Mouse (Mus musculus): ENCODE data around the gene Stk35. TPM values are rescaled to one million over a fixed set of nuclear protein-coding genes. Genes with fewer than 3 reads are reported as not detected.

Stk35 gene
- polyA plus RNA-seq, 1 experiment = 20.1 TPM

GRCm38 (mm10) chr2:129810563-129810962, 10.2 kb downstream of the Stk35 start:
- no peak overlapping the region for H3K4me3 ChIP-seq (replicated peaks; ENCODE audit: extremely low read depth, low read depth, low read length)
- no peak for DNase-seq
- WGBS = 92% methylated on average over 7 of the region's 7 CpGs
- TF ChIP-seq CTCF (IDR thresholded peaks at IDR 0.05; ENCODE audit: insufficient read depth, low read length) = no peak
- TF ChIP-seq POLR2A (IDR thresholded peaks at IDR 0.05; ENCODE audit: borderline replicate concordance, extremely low read depth, low read depth, low read length) = no peak
- H3K4me1 ChIP-seq (ENCODE audit: control insufficient read depth, insufficient read depth, low read length) = peaks cover 8% of the 10 kb centered on the region

- TF ChIP-seq POLR2A (IDR thresholded peaks at IDR 0.05; ENCODE audit: borderline replicate concordance, extremely low read depth, low read depth, low read length) = no peak
- no peak for TF ChIP-seq CTCF (IDR thresholded peaks at IDR 0.05; ENCODE audit: insufficient read depth, low read length)
- WGBS = 88% methylated on average over 3 of the region's 3 CpGs
- DNase-seq = no peak
- Histone ChIP-seq H3K4me3 (replicated peaks; ENCODE audit: extremely low read depth, low read depth, low read length) (no peak overlapping the region), H3K4me1 (ENCODE audit: control insufficient read depth, insufficient read depth, low read length) (peaks cover 5% of the 10 kb centered on the region; the same call in 1 of the 2 replicates)
Observed at GRCm38 (mm10) chr2:129814033-129814432, 13.7 kb downstream of the Stk35 start.

GRCm38 (mm10) chr2:129815076-129815475, 14.8 kb downstream of the Stk35 start:
- WGBS = 47% methylated on average over 2 of the region's 2 CpGs
- Histone ChIP-seq H3K4me3 (replicated peaks; ENCODE audit: extremely low read depth, low read depth, low read length) (no peak overlapping the region), H3K4me1 (ENCODE audit: control insufficient read depth, insufficient read depth, low read length) (peaks cover 7% of the 10 kb centered on the region; the same call in 1 of the 2 replicates)
- TF ChIP-seq POLR2A (IDR thresholded peaks at IDR 0.05; ENCODE audit: borderline replicate concordance, extremely low read depth, low read depth, low read length) (no peak), CTCF (IDR thresholded peaks at IDR 0.05; ENCODE audit: insufficient read depth, low read length) (no peak)
- DNase-seq = no peak

GRCm38 (mm10) chr2:129817603-129818257, 17.4 kb downstream of the Stk35 start:
- TF ChIP-seq CTCF (IDR thresholded peaks at IDR 0.05; ENCODE audit: insufficient read depth, low read length) (no peak), POLR2A (IDR thresholded peaks at IDR 0.05; ENCODE audit: borderline replicate concordance, extremely low read depth, low read depth, low read length) (no peak)
- WGBS = 44% methylated on average over 5 of the region's 5 CpGs
- Histone ChIP-seq H3K4me1 (ENCODE audit: control insufficient read depth, insufficient read depth, low read length) (peaks cover 17% of the 10 kb centered on the region), H3K4me3 (replicated peaks; ENCODE audit: extremely low read depth, low read depth, low read length) (no peak overlapping the region)
- no peak for DNase-seq

- WGBS = 57% methylated on average over 2 of the region's 2 CpGs
- DNase-seq = no peak
- no peak overlapping the region for H3K4me3 ChIP-seq (replicated peaks; ENCODE audit: extremely low read depth, low read depth, low read length)
- TF ChIP-seq CTCF (IDR thresholded peaks at IDR 0.05; ENCODE audit: insufficient read depth, low read length) (no peak), POLR2A (IDR thresholded peaks at IDR 0.05; ENCODE audit: borderline replicate concordance, extremely low read depth, low read depth, low read length) (no peak)
- peaks cover 17% of the 10 kb centered on the region for H3K4me1 ChIP-seq (ENCODE audit: control insufficient read depth, insufficient read depth, low read length)
Observed at GRCm38 (mm10) chr2:129818868-129819267, 18.6 kb downstream of the Stk35 start.

GRCm38 (mm10) chr2:129819531-129819930, 19.2 kb downstream of the Stk35 start:
- 60% methylated on average over 2 of the region's 2 CpGs for WGBS
- DNase-seq = no peak
- no peak overlapping the region for H3K4me3 ChIP-seq (replicated peaks; ENCODE audit: extremely low read depth, low read depth, low read length)
- TF ChIP-seq CTCF (IDR thresholded peaks at IDR 0.05; ENCODE audit: insufficient read depth, low read length) = no peak
- TF ChIP-seq POLR2A (IDR thresholded peaks at IDR 0.05; ENCODE audit: borderline replicate concordance, extremely low read depth, low read depth, low read length) = no peak
- H3K4me1 ChIP-seq (ENCODE audit: control insufficient read depth, insufficient read depth, low read length) = peaks cover 17% of the 10 kb centered on the region

- DNase-seq = no peak
- Histone ChIP-seq H3K4me3 (replicated peaks; ENCODE audit: extremely low read depth, low read depth, low read length) (no peak overlapping the region), H3K4me1 (ENCODE audit: control insufficient read depth, insufficient read depth, low read length) (peaks cover 17% of the 10 kb centered on the region)
- no peak for TF ChIP-seq POLR2A (IDR thresholded peaks at IDR 0.05; ENCODE audit: borderline replicate concordance, extremely low read depth, low read depth, low read length)
- TF ChIP-seq CTCF (IDR thresholded peaks at IDR 0.05; ENCODE audit: insufficient read depth, low read length) = no peak
- WGBS = 69% methylated on average over 1 of the region's 1 CpGs
Observed at GRCm38 (mm10) chr2:129819951-129820350, 19.6 kb downstream of the Stk35 start.

GRCm38 (mm10) chr2:129821021-129821420, 20.7 kb downstream of the Stk35 start:
- TF ChIP-seq CTCF (IDR thresholded peaks at IDR 0.05; ENCODE audit: insufficient read depth, low read length) (no peak), POLR2A (IDR thresholded peaks at IDR 0.05; ENCODE audit: borderline replicate concordance, extremely low read depth, low read depth, low read length) (no peak)
- 52% methylated on average over 8 of the region's 8 CpGs for WGBS
- peaks cover 17% of the 10 kb centered on the region for H3K4me1 ChIP-seq (ENCODE audit: control insufficient read depth, insufficient read depth, low read length)
- no peak overlapping the region for H3K4me3 ChIP-seq (replicated peaks; ENCODE audit: extremely low read depth, low read depth, low read length)
- no peak for DNase-seq

- peaks cover 17% of the 10 kb centered on the region for H3K4me1 ChIP-seq (ENCODE audit: control insufficient read depth, insufficient read depth, low read length)
- WGBS = 88% methylated on average over 5 of the region's 5 CpGs
- no peak for DNase-seq
- H3K4me3 ChIP-seq (replicated peaks; ENCODE audit: extremely low read depth, low read depth, low read length) = no peak overlapping the region
- no peak for TF ChIP-seq CTCF (IDR thresholded peaks at IDR 0.05; ENCODE audit: insufficient read depth, low read length)
- TF ChIP-seq POLR2A (IDR thresholded peaks at IDR 0.05; ENCODE audit: borderline replicate concordance, extremely low read depth, low read depth, low read length) = no peak
Observed at GRCm38 (mm10) chr2:129821568-129821967, 21.3 kb downstream of the Stk35 start.

GRCm38 (mm10) chr2:129823310-129823709, 23.0 kb downstream of the Stk35 start:
- TF ChIP-seq POLR2A (IDR thresholded peaks at IDR 0.05; ENCODE audit: borderline replicate concordance, extremely low read depth, low read depth, low read length) (no peak), CTCF (IDR thresholded peaks at IDR 0.05; ENCODE audit: insufficient read depth, low read length) (no peak)
- Histone ChIP-seq H3K4me1 (ENCODE audit: control insufficient read depth, insufficient read depth, low read length) (peaks cover 14% of the 10 kb centered on the region), H3K4me3 (replicated peaks; ENCODE audit: extremely low read depth, low read depth, low read length) (no peak overlapping the region)
- WGBS = 95% methylated on average over 2 of the region's 2 CpGs
- DNase-seq = no peak

All from lung, adult 2 months (tissue).